Mouse (Mus musculus): ENCODE measurements around the gene Endod1. TPM values are rescaled to one million over a fixed set of nuclear protein-coding genes. Genes with fewer than 3 reads are reported as not detected.

Endod1 gene
- polyA plus RNA-seq, 1 experiment = 35.0 TPM

DNA sequence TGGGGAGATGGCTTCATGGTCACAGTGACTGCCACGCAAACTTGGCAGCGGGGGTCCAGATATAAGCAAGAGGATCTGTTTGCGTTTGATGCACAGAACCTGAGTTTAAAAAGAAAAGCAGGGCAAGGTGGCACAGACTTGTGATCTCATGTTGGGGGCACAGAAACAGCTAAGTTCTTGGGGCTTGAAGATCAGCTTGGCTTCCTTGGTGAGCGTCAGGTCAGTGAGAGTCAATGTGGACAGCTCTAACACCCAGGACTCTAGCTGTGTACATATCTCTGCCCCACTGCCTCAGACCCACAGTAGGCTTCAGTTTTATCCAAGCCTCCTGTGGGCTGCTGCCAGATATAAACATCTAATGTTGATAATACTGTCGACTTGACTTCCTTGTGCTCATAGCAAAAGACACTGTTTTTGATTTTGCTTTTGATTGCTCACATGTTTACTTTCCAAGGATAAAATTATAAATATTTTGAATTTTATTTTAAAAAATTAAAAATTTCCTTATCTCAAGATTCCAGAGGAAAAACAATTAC is 1.0 kb upstream of the Endod1 start:
- peaks cover 8% of the 10 kb centered on the region; the same call in 1 of the 2 replicates for H3K4me1 ChIP-seq (ENCODE audit: control insufficient read depth, insufficient read depth, insufficient read length)
- TF ChIP-seq CTCF (IDR thresholded peaks at IDR 0.05; ENCODE audit: extremely low read depth, insufficient read depth, insufficient read length, insufficient replicate concordance) (no peak), POLR2A (IDR thresholded peaks at IDR 0.05; ENCODE audit: low read depth, low read length) (no peak)
- 86% methylated on average over 5 of the region's 5 CpGs for WGBS
- H3K36me3 ChIP-seq (ENCODE audit: control insufficient read depth, insufficient read depth, low read length) = no peaks in the 10 kb centered on the region
- no peaks in the 10 kb centered on the region for H3K27me3 ChIP-seq (ENCODE audit: control insufficient read depth, insufficient read depth, low read length)
- H3K27ac ChIP-seq (ENCODE audit: insufficient read depth, low read length) = no peak overlapping the region
- no peak for DNase-seq (ENCODE audit: low read depth in 1 of 2, low spot score in 2 of 2)
- no peak overlapping the region for H3K4me3 ChIP-seq (ENCODE audit: extremely low read depth, insufficient read depth, insufficient read length)

DNA sequence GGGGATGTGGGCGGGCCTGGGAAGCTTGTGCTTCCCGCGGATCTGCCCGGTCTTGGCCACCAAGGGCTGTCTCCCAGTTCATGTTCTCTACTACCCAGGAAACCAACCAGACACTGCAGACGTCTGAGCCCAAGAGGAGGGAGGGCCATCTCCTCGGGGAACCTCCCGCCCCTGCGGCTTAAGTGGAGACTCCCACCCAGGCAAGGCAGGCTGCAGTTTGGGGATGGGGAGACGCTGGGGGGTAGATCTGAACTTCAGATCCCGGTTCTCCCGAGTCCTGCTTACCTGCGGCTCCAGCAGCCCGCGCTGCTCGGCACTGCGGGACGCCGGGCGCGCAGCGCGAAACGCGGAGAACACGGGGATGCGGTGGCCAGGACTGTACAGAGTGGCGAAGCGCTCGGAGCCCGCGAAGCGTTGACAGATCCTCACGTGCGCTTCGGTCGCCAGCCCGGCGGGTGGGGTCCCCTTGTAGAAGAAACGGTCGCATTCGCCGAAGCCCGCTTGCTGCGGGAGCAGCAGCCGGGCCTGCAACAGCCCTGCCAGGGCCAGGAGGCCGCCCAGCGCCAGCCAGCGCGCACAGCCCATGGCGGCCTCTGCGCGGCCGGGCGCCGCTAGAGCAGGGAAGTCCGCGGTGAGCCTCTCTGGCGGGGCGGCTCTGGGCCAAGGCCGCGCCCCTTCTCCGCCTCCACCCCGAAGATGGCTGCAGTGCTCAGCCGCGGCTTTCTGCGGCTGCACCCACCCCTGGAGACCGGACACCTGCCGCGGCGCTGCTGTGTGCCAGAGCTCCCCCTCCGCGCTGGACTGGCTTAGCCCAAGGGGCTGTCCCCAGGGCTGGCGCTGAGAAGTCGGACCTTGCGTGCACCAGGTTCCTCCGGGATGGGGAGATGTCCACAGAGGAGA is 671 bp downstream of the Endod1 start:
- no peaks in the 10 kb centered on the region for H3K27me3 ChIP-seq (ENCODE audit: control insufficient read depth, insufficient read depth, low read length)
- peak overlapping the region; percentile 74 for H3K27ac ChIP-seq (ENCODE audit: insufficient read depth, low read length)
- peaks cover 8% of the 10 kb centered on the region; the same call in 1 of the 2 replicates for H3K4me1 ChIP-seq (ENCODE audit: control insufficient read depth, insufficient read depth, insufficient read length)
- under 1% methylated on average over 76 of the region's 76 CpGs for whole genome bisulfite sequencing
- no peaks in the 10 kb centered on the region for H3K36me3 ChIP-seq (ENCODE audit: control insufficient read depth, insufficient read depth, low read length)
- H3K4me3 ChIP-seq (ENCODE audit: extremely low read depth, insufficient read depth, insufficient read length) = peak overlapping the region; percentile 78
- peak; percentile 50 to 83 for DNase-seq (ENCODE audit: low read depth in 1 of 2, low spot score in 2 of 2)
- TF ChIP-seq CTCF (IDR thresholded peaks at IDR 0.05; ENCODE audit: extremely low read depth, insufficient read depth, insufficient read length, insufficient replicate concordance) = no peak
- peak; percentile 80 for TF ChIP-seq POLR2A (IDR thresholded peaks at IDR 0.05; ENCODE audit: low read depth, low read length)

DNA sequence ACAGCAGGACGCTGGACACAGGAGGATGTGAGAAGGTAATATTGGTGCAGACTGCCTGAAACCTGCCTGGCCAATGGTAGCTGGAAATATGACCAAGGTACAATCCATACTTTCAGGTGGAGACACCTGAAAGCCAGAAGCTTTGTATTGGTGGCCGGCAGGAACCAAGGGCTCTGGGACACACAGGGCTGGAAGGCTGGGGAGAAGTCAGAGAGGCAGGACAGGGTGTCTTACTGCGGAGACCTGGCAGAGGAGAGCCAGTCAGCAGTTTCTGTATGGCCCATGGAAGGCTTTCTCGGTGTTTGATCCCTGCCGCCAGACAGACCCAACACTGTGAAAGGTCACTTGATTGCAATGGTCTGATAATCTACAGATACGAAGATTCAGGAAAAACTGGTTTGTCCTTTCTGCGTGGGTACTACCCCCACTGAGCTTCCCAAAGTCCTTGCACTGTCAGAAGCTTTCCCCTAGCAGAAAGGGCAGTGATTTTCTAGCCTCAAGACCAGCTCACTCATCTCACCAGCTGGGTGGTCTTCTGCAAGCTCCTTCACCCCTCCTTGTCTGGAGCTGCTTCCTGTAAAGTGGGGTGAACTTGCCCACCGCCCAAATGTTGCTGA is 1.4 kb downstream of the Endod1 start:
- H3K27me3 ChIP-seq (ENCODE audit: control insufficient read depth, insufficient read depth, low read length) = no peaks in the 10 kb centered on the region
- DNase-seq (ENCODE audit: low read depth in 1 of 2, low spot score in 2 of 2) = no peak
- WGBS = 38% methylated on average over 8 of the region's 8 CpGs
- H3K4me3 ChIP-seq (ENCODE audit: extremely low read depth, insufficient read depth, insufficient read length) = peak overlapping the region; percentile 78
- peak overlapping the region; percentile 74; the same call in 1 of the 2 replicates for H3K27ac ChIP-seq (ENCODE audit: insufficient read depth, low read length)
- TF ChIP-seq CTCF (IDR thresholded peaks at IDR 0.05; ENCODE audit: extremely low read depth, insufficient read depth, insufficient read length, insufficient replicate concordance) (no peak), POLR2A (IDR thresholded peaks at IDR 0.05; ENCODE audit: low read depth, low read length) (no peak)
- peaks cover 8% of the 10 kb centered on the region; the same call in 1 of the 2 replicates for H3K4me1 ChIP-seq (ENCODE audit: control insufficient read depth, insufficient read depth, insufficient read length)
- no peaks in the 10 kb centered on the region for H3K36me3 ChIP-seq (ENCODE audit: control insufficient read depth, insufficient read depth, low read length)

DNA sequence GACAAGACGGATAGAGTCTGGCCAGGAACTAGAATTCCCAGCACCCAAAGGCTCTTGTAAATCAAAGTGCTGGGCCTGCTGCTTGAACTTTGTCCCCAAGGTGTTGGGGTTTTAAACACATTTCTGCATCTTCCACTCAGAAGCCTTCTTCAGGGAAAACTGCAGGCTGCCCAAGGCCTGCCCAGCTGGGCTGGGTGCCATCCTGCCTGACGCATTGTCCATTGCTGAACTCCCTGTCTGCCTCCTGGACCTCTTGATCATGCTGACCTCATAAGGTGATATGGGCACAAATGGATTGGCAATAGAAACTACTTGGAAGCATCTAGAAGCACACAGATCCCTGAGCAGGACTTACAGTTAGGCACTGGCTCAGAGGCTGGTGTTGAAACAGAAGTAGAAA is 3.2 kb downstream of the Endod1 start:
- no peak for DNase-seq (ENCODE audit: low read depth in 1 of 2, low spot score in 2 of 2)
- 93% methylated on average over 2 of the region's 2 CpGs for WGBS
- TF ChIP-seq POLR2A (IDR thresholded peaks at IDR 0.05; ENCODE audit: low read depth, low read length) = no peak
- TF ChIP-seq CTCF (IDR thresholded peaks at IDR 0.05; ENCODE audit: extremely low read depth, insufficient read depth, insufficient read length, insufficient replicate concordance) = no peak
- Histone ChIP-seq H3K27ac (ENCODE audit: insufficient read depth, low read length) (no peak overlapping the region), H3K27me3 (ENCODE audit: control insufficient read depth, insufficient read depth, low read length) (no peaks in the 10 kb centered on the region), H3K4me1 (ENCODE audit: control insufficient read depth, insufficient read depth, insufficient read length) (peaks cover 8% of the 10 kb centered on the region; the same call in 1 of the 2 replicates), H3K36me3 (ENCODE audit: control insufficient read depth, insufficient read depth, low read length) (no peaks in the 10 kb centered on the region), H3K4me3 (ENCODE audit: extremely low read depth, insufficient read depth, insufficient read length) (no peak overlapping the region)

DNA sequence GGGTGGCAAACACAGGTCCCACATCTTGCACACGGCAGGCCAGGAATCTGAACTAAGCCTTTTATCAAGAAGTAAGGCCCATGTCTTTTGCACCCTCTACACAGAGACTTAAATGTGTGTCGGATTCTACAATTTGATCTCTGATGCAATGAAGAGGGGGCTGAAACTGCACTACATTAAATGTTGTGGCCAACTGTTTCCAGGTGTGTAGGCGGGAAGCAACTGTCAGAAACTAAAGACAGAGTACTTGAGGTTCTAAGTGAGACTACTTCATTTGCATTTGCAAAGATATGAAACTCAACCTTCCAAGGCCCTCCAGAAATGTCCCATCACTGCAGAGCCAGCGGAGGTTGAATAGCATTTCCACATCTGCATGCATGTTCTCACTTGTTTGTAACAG is 5.2 kb downstream of the Endod1 start:
- Histone ChIP-seq H3K27me3 (ENCODE audit: control insufficient read depth, insufficient read depth, low read length) (no peaks in the 10 kb centered on the region), H3K27ac (ENCODE audit: insufficient read depth, low read length) (no peak overlapping the region), H3K4me1 (ENCODE audit: control insufficient read depth, insufficient read depth, insufficient read length) (peaks cover 5% of the 10 kb centered on the region; the same call in 1 of the 2 replicates), H3K36me3 (ENCODE audit: control insufficient read depth, insufficient read depth, low read length) (no peaks in the 10 kb centered on the region), H3K4me3 (ENCODE audit: extremely low read depth, insufficient read depth, insufficient read length) (no peak overlapping the region)
- DNase-seq (ENCODE audit: low read depth in 1 of 2, low spot score in 2 of 2) = no peak
- TF ChIP-seq POLR2A (IDR thresholded peaks at IDR 0.05; ENCODE audit: low read depth, low read length) = no peak
- WGBS = 43% methylated on average over 4 of the region's 4 CpGs

DNA sequence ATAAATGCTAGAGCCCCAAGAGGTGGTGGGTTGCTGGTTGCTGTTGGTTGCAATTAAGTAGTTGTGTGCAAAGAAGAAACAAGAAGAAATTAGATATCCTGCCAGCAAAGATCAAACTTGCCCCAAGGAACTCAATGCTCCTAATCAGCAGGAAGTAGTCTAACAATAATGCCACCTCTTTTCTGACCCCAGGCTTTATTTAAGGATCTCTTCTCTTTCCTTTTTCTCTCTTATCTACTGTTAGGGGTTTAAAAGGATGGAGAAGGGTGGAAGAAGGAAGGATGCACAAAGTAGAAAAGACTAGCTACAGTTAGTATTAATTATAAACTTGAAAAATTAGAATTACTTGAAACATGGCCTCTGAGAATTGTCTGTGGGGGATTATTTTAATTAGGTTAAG is 8.9 kb downstream of the Endod1 start:
- DNase-seq (ENCODE audit: low read depth in 1 of 2, low spot score in 2 of 2) = no peak
- Histone ChIP-seq H3K4me3 (ENCODE audit: extremely low read depth, insufficient read depth, insufficient read length) (no peak overlapping the region), H3K27ac (ENCODE audit: insufficient read depth, low read length) (no peak overlapping the region), H3K36me3 (ENCODE audit: control insufficient read depth, insufficient read depth, low read length) (no peaks in the 10 kb centered on the region), H3K27me3 (ENCODE audit: control insufficient read depth, insufficient read depth, low read length) (no peaks in the 10 kb centered on the region), H3K4me1 (ENCODE audit: control insufficient read depth, insufficient read depth, insufficient read length) (peaks cover 2% of the 10 kb centered on the region; the same call in 1 of the 2 replicates)
- TF ChIP-seq POLR2A (IDR thresholded peaks at IDR 0.05; ENCODE audit: low read depth, low read length) = no peak
- no peak for TF ChIP-seq CTCF (IDR thresholded peaks at IDR 0.05; ENCODE audit: extremely low read depth, insufficient read depth, insufficient read length, insufficient replicate concordance)
